Mouse (Mus musculus): ENCODE data around the gene Zpbp2. TPM values are rescaled to one million over a fixed set of nuclear protein-coding genes. Genes with fewer than 3 reads are reported as not detected.

The Zpbp2 gene
- total RNA-seq, 1 experiment = 0.22 TPM

GRCm38 (mm10) chr11:98547308-98547693, 3.6 kb upstream of the Zpbp2 start:
- Histone ChIP-seq H3K27ac (ENCODE audit: insufficient read depth, low read depth, low read length, poor library complexity, severe bottlenecking) (no peak overlapping the region), H3K4me1 (ENCODE audit: control insufficient read depth in 2 of 2, insufficient read depth in 2 of 2, low read length in 2 of 2, poor library complexity in 1 of 2) (peaks cover 0 to 4% of the 10 kb centered on the region in 2 experiments; a peak in 1 of 4 replicates), H3K9me3 (ENCODE audit: control insufficient read depth, insufficient read depth, low read depth, low read length) (no peaks in the 10 kb centered on the region), H3K36me3 (ENCODE audit: control insufficient read depth, insufficient read depth, low read length, poor library complexity, severe bottlenecking) (no peaks in the 10 kb centered on the region), H3K9ac (ENCODE audit: insufficient read depth, low read depth, low read length, poor library complexity, severe bottlenecking) (no peak overlapping the region), H3K4me3 (ENCODE audit: insufficient read depth in 1 of 2, low read depth in 1 of 2, low read length in 2 of 2, poor library complexity in 1 of 2, severe bottlenecking in 1 of 2) (no peak overlapping the region)
- DNase-seq (ENCODE audit: low read depth, low spot score) = no peak
- TF ChIP-seq CHD2 (IDR thresholded peaks at IDR 0.05; ENCODE audit: low read depth, low read length) (no peak), HCFC1 (IDR thresholded peaks at IDR 0.05; ENCODE audit: borderline replicate concordance, insufficient read depth, low read length) (no peak), ZNF384 (IDR thresholded peaks at IDR 0.05; ENCODE audit: low read depth, low read length) (no peak), ZC3H11A (IDR thresholded peaks at IDR 0.05; ENCODE audit: borderline replicate concordance, low read depth, low read length) (no peak)
- in situ Hi-C loops (cut with MboI; ENCODE audit: low sequenced_read_pairs in 2 of 2, unreplicated experiment in 2 of 2) = no loop called here

DNA sequence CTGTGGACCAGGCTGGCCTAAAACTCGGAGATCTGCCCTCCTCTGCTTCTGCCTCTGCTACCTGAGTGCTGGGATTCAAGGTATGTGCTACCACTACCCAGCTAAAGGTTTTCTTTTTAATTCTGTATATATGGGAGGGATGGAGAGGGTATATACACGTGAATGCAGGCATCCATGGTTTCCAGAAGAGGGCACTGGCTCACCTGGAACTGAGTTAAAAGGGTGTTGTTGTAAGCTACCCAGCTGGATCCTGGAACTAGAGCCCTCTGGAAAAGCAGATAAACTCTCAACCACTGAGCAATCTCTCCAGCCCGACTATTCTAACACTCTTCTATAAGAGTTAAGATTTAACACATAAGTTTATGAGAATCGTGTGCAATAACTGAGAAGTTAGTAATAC, 1.5 kb upstream of the Zpbp2 start:
- Histone ChIP-seq H3K9ac (ENCODE audit: insufficient read depth, low read depth, low read length, poor library complexity, severe bottlenecking) (no peak overlapping the region), H3K4me1 (ENCODE audit: control insufficient read depth in 2 of 2, insufficient read depth in 2 of 2, low read length in 2 of 2, poor library complexity in 1 of 2) (peaks cover 0 to 4% of the 10 kb centered on the region in 2 experiments; a peak in 1 of 4 replicates), H3K36me3 (ENCODE audit: control insufficient read depth, insufficient read depth, low read length, poor library complexity, severe bottlenecking) (no peaks in the 10 kb centered on the region), H3K4me3 (ENCODE audit: insufficient read depth in 1 of 2, low read depth in 1 of 2, low read length in 2 of 2, poor library complexity in 1 of 2, severe bottlenecking in 1 of 2) (no peak overlapping the region), H3K9me3 (ENCODE audit: control insufficient read depth, insufficient read depth, low read depth, low read length) (no peaks in the 10 kb centered on the region), H3K27ac (ENCODE audit: insufficient read depth, low read depth, low read length, poor library complexity, severe bottlenecking) (no peak overlapping the region)
- TF ChIP-seq HCFC1 (IDR thresholded peaks at IDR 0.05; ENCODE audit: borderline replicate concordance, insufficient read depth, low read length) (no peak), ZC3H11A (IDR thresholded peaks at IDR 0.05; ENCODE audit: borderline replicate concordance, low read depth, low read length) (no peak), MAFK (IDR thresholded peaks at IDR 0.05; ENCODE audit: insufficient read depth, low read depth, low read length) (no peak), ZNF384 (IDR thresholded peaks at IDR 0.05; ENCODE audit: low read depth, low read length) (no peak), CHD2 (IDR thresholded peaks at IDR 0.05; ENCODE audit: low read depth, low read length) (no peak)
- DNase-seq (ENCODE audit: low read depth, low spot score) = no peak
- in situ Hi-C loops (cut with MboI; ENCODE audit: low sequenced_read_pairs in 2 of 2, unreplicated experiment in 2 of 2) = no loop called here

GRCm38 (mm10) chr11:98550311-98550974, 454 bp upstream of the Zpbp2 start:
- in situ Hi-C loops (cut with MboI; ENCODE audit: low sequenced_read_pairs in 2 of 2, unreplicated experiment in 2 of 2) = no loop called here
- H3K4me1 ChIP-seq (ENCODE audit: control insufficient read depth in 2 of 2, insufficient read depth in 2 of 2, low read length in 2 of 2, poor library complexity in 1 of 2) = peaks cover 0 to 4% of the 10 kb centered on the region in 2 experiments; a peak in 1 of 4 replicates
- DNase-seq (ENCODE audit: low read depth, low spot score) = no peak
- H3K36me3 ChIP-seq (ENCODE audit: control insufficient read depth, insufficient read depth, low read length, poor library complexity, severe bottlenecking) = no peaks in the 10 kb centered on the region
- H3K27ac ChIP-seq (ENCODE audit: insufficient read depth, low read depth, low read length, poor library complexity, severe bottlenecking) = no peak overlapping the region
- no peaks in the 10 kb centered on the region for H3K9me3 ChIP-seq (ENCODE audit: control insufficient read depth, insufficient read depth, low read depth, low read length)
- peak overlapping the region; percentile 70 for H3K9ac ChIP-seq (ENCODE audit: insufficient read depth, low read depth, low read length, poor library complexity, severe bottlenecking)
- no peak for TF ChIP-seq CHD2 (IDR thresholded peaks at IDR 0.05; ENCODE audit: low read depth, low read length)
- TF ChIP-seq ZNF384 (IDR thresholded peaks at IDR 0.05; ENCODE audit: low read depth, low read length) = no peak
- TF ChIP-seq HCFC1 (IDR thresholded peaks at IDR 0.05; ENCODE audit: borderline replicate concordance, insufficient read depth, low read length) = no peak
- TF ChIP-seq ZC3H11A (IDR thresholded peaks at IDR 0.05; ENCODE audit: borderline replicate concordance, low read depth, low read length) = no peak
- no peak for TF ChIP-seq MAFK (IDR thresholded peaks at IDR 0.05; ENCODE audit: insufficient read depth, low read depth, low read length)
- peak overlapping the region; percentile 25 to 94; a peak in 3 of 4 replicates for H3K4me3 ChIP-seq (ENCODE audit: insufficient read depth in 1 of 2, low read depth in 1 of 2, low read length in 2 of 2, poor library complexity in 1 of 2, severe bottlenecking in 1 of 2)

GRCm38 (mm10) chr11:98553966-98554365, 3.1 kb downstream of the Zpbp2 start:
- Histone ChIP-seq H3K9me3 (ENCODE audit: control insufficient read depth, insufficient read depth, low read depth, low read length) (no peaks in the 10 kb centered on the region), H3K4me1 (ENCODE audit: control insufficient read depth in 2 of 2, insufficient read depth in 2 of 2, low read length in 2 of 2, poor library complexity in 1 of 2) (peaks cover 0 to 4% of the 10 kb centered on the region in 2 experiments; a peak in 1 of 4 replicates), H3K27ac (ENCODE audit: insufficient read depth, low read depth, low read length, poor library complexity, severe bottlenecking) (no peak overlapping the region), H3K9ac (ENCODE audit: insufficient read depth, low read depth, low read length, poor library complexity, severe bottlenecking) (no peak overlapping the region), H3K4me3 (ENCODE audit: insufficient read depth in 1 of 2, low read depth in 1 of 2, low read length in 2 of 2, poor library complexity in 1 of 2, severe bottlenecking in 1 of 2) (no peak overlapping the region), H3K36me3 (ENCODE audit: control insufficient read depth, insufficient read depth, low read length, poor library complexity, severe bottlenecking) (no peaks in the 10 kb centered on the region)
- in situ Hi-C loops (cut with MboI; ENCODE audit: low sequenced_read_pairs in 2 of 2, unreplicated experiment in 2 of 2) = no loop called here
- no peak for DNase-seq (ENCODE audit: low read depth, low spot score)
- TF ChIP-seq CHD2 (IDR thresholded peaks at IDR 0.05; ENCODE audit: low read depth, low read length) (no peak), ZC3H11A (IDR thresholded peaks at IDR 0.05; ENCODE audit: borderline replicate concordance, low read depth, low read length) (no peak), ZNF384 (IDR thresholded peaks at IDR 0.05; ENCODE audit: low read depth, low read length) (no peak), HCFC1 (IDR thresholded peaks at IDR 0.05; ENCODE audit: borderline replicate concordance, insufficient read depth, low read length) (no peak), MAFK (IDR thresholded peaks at IDR 0.05; ENCODE audit: insufficient read depth, low read depth, low read length) (no peak)
